Mouse (Mus musculus) kidney, embryonic 15.5 days (tissue): ENCODE results near the gene Macrod1. TPM values are rescaled to one million over a fixed set of nuclear protein-coding genes. Genes with fewer than 3 reads are reported as not detected.

ENCODE experiments used
- polyA plus RNA-seq: library from polyadenylated mRNA; unstranded; fragments of >200 nt; fragmentation: Nextera tagmentation; extraction: Ambion mirVana; gene quantifications from 2 replicates; pipeline ENCODE4 v1.2.1, GENCODE M21; 2015

Gene Macrod1
- polyA plus RNA-seq, 1 experiment from 2014 or later = 13.9 TPM

Other genes starting within 250 kb of the Macrod1 start
- 19.2 and 22.3 TPM in 2 replicates for gene Rps6ka4, start 216.2 kb upstream of the Macrod1 start, polyA plus RNA-seq
- 0.74 and 1.2 TPM in 2 replicates for gene Ccdc88b, start 198.6 kb upstream of the Macrod1 start, polyA plus RNA-seq
- 148 and 167 TPM in 2 replicates for gene Trmt112, start 147.1 kb upstream of the Macrod1 start, polyA plus RNA-seq
- 268 and 275 TPM in 2 replicates for gene Prdx5, start 146.7 kb upstream of the Macrod1 start, polyA plus RNA-seq
- gene Esrra, start 135.0 kb upstream of the Macrod1 start, polyA plus RNA-seq = 14.8 and 15.3 TPM in 2 replicates
- gene Catsperz, start 131.4 kb upstream of the Macrod1 start, polyA plus RNA-seq = 2.0 and 3.1 TPM in 2 replicates
- gene Kcnk4, start 122.3 kb upstream of the Macrod1 start, polyA plus RNA-seq = 0.14 and 0.45 TPM in 2 replicates
- 68.4 and 75.5 TPM in 2 replicates for gene Bad, start 114.9 kb upstream of the Macrod1 start, polyA plus RNA-seq
- gene Gpr137, start 114.3 kb upstream of the Macrod1 start, polyA plus RNA-seq = 30.4 and 32.9 TPM in 2 replicates
- gene Ppp1r14b, start 81.8 kb upstream of the Macrod1 start, polyA plus RNA-seq = 139 and 160 TPM in 2 replicates
- gene Plcb3, start 80.3 kb upstream of the Macrod1 start, polyA plus RNA-seq = 42.5 and 44.8 TPM in 2 replicates
- gene Fkbp2, start 76.3 kb upstream of the Macrod1 start, polyA plus RNA-seq = 129 and 137 TPM in 2 replicates
- gene Vegfb, start 69.2 kb upstream of the Macrod1 start, polyA plus RNA-seq = 39.5 and 41.0 TPM in 2 replicates
- 22.5 and 24.1 TPM in 2 replicates for gene Dnajc4, start 64.2 kb upstream of the Macrod1 start, polyA plus RNA-seq
- 25.4 and 27.4 TPM in 2 replicates for gene Nudt22, start 60.7 kb upstream of the Macrod1 start, polyA plus RNA-seq
- gene Trpt1, start 60.7 kb upstream of the Macrod1 start, polyA plus RNA-seq = 11.2 and 12.1 TPM in 2 replicates
- 6.9 and 8.3 TPM in 2 replicates for gene Fermt3, start 37.3 kb upstream of the Macrod1 start, polyA plus RNA-seq
- 290 and 298 TPM in 2 replicates for gene Stip1, start 16.8 kb upstream of the Macrod1 start, polyA plus RNA-seq
- 4.4 and 5.0 TPM in 2 replicates for gene Flrt1, start 48.9 kb downstream of the Macrod1 start, polyA plus RNA-seq
- gene Otub1, start 149.5 kb downstream of the Macrod1 start, polyA plus RNA-seq = 206 and 224 TPM in 2 replicates
- gene Cox8a, start 160.8 kb downstream of the Macrod1 start, polyA plus RNA-seq = 1,089 and 1,191 TPM in 2 replicates
- 74.6 and 75.3 TPM in 2 replicates for gene Naa40, start 184.4 kb downstream of the Macrod1 start, polyA plus RNA-seq
- 15.9 and 16.0 TPM in 2 replicates for gene Rcor2, start 210.5 kb downstream of the Macrod1 start, polyA plus RNA-seq